Mouse (Mus musculus) midbrain, embryonic 14.5 days (tissue): ENCODE results near the gene Tbpl1. TPM values are rescaled to one million over a fixed set of nuclear protein-coding genes. Genes with fewer than 3 reads are reported as not detected.
A peak's percentile ranks its signal among the peaks of the same experiment; 100 is the strongest.

Experiments
- ATAC-seq: fragments of 200-750 bp; cut with Nextera tagmentation; 2 replicates; pipeline ENCODE4 v1.8.0; 2017; ENCODE audit warnings: moderate number of reproducible peaks, moderate library complexity; ENCODE audit not compliant: low FRiP score, low TSS enrichment
- DNase-seq: peaks from one replicate; pipeline ENCODE4 v3.0.0-alpha.2; 2015
- H3K27ac ChIP-seq: fragments of 300-500 bp; sonication (generic); replicated peaks from 2 replicates; pipeline ENCODE4 v1.5.1; 2014; ENCODE audit warnings: mild to moderate bottlenecking, low read depth, low read length, moderate library complexity
- H3K27me3 ChIP-seq: fragments of 300-500 bp; sonication (generic); 2 replicates; pipeline ENCODE4 v1.6.1; 2014; ENCODE audit warnings: low read length, control low read depth, mixed read lengths; ENCODE audit not compliant: control insufficient read depth, insufficient read depth
- H3K36me3 ChIP-seq: fragments of 300-500 bp; sonication (generic); 2 replicates; pipeline ENCODE4 v1.6.1; 2014; ENCODE audit warnings: low read length, control low read depth; ENCODE audit not compliant: control insufficient read depth, insufficient read depth
- H3K4me1 ChIP-seq: fragments of 300-500 bp; sonication (generic); 2 replicates; pipeline ENCODE4 v1.6.1; 2014; ENCODE audit warnings: mild to moderate bottlenecking, antibody characterized with exemption, low read length, control low read depth; ENCODE audit not compliant: control insufficient read depth, insufficient read depth
- H3K4me2 ChIP-seq: fragments of 300-500 bp; sonication (generic); 2 replicates; pipeline ENCODE4 v1.6.1; 2014; ENCODE audit warnings: mild to moderate bottlenecking, low read length, moderate library complexity
- H3K4me3 ChIP-seq: fragments of 300-500 bp; sonication (generic); replicated peaks from 2 replicates; pipeline ENCODE4 v1.5.1; 2014; ENCODE audit warnings: low read depth, low read length
- H3K9ac ChIP-seq: fragments of 300-500 bp; sonication (generic); replicated peaks from 2 replicates; pipeline ENCODE4 v1.6.1; 2014; ENCODE audit warnings: mild to moderate bottlenecking, low read length, moderate library complexity
- H3K9me3 ChIP-seq: fragments of 300-500 bp; sonication (generic); 2 replicates; pipeline ENCODE4 v1.6.1; 2016; ENCODE audit warnings: low read length, control low read depth, mixed read lengths; ENCODE audit not compliant: control insufficient read depth
- WGBS: fragments of 180-500 bp; shearing (Covaris S2); extraction: QIAGEN DNeasy Blood & Tissue Kit; methylation state at CpG from one replicate; pipeline ENCODE4 v1.1.7; 2014; 5-methylcytosine and 5-hydroxymethylcytosine counted together
- microRNA-seq: library from miRNA; unstranded; fragments of <30 nt; microRNA quantifications from one replicate; pipeline ENCODE4, GENCODE M21; 2016
- polyA plus RNA-seq: library from polyadenylated mRNA; unstranded; fragments of >200 nt; fragmentation: Nextera tagmentation; extraction: Ambion mirVana; gene quantifications from 2 replicates; pipeline ENCODE4 v1.2.1, GENCODE M21; 2014

Gene Tbpl1
- polyA plus RNA-seq, 1 experiment from 2014 or later: 115 TPM

DNA sequence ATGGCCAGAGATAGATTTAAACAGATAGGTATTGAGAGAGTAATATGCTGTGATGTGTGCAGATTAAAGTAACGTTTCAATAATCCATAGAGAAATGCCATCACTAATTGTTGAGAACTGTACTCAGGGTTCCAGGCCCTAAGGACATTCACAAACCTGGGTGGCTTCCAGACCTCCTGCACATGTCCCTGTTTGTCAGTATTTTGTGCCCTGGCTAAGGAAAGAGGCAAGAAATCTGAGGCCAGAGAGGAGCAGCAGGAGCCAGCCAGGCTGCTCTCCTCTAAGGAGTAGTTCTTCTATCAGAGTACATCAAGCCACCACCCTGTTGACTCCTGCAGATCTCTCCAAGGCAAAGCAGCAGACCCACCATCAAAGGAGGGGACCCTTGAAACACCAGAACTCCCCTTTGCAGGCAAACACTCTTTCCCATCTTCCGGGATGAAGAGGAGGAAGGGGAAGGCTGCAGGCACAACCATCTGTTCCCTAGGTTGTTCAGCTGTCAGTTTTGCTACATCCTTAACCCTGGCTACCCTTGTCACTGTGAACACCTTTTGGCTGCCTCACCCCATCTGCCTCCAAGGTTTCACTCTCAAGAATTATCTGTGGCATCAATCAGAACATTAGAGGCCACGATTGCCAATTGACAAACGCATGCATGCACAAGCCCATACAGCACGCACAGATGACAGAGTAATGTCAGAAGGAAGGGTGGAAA, 71.3 kb downstream of the Tbpl1 start:
- Histone ChIP-seq H3K9ac (no peak overlapping the region), H3K27me3 (no peaks in the 10 kb centered on the region), H3K4me3 (no peak overlapping the region), H3K9me3 (no peaks in the 10 kb centered on the region), H3K4me1 (peaks cover 7% of the 10 kb centered on the region; the same call in 1 of the 2 replicates), H3K27ac (no peak overlapping the region), H3K36me3 (no peaks in the 10 kb centered on the region), H3K4me2 (no peak overlapping the region)
- DNase-seq (no peak), ATAC-seq (no peak)
- 92% methylated on average over 5 of the region's 5 CpGs for WGBS

GRCm38 (mm10) chr10:22659386-22659725, 72.4 kb downstream of the Tbpl1 start:
- ATAC-seq (no peak), DNase-seq (no peak)
- Histone ChIP-seq H3K27me3 (no peaks in the 10 kb centered on the region), H3K9me3 (no peaks in the 10 kb centered on the region), H3K9ac (no peak overlapping the region), H3K4me2 (peak overlapping the region; percentile 42; the same call in 1 of the 2 replicates), H3K4me1 (peaks cover 7% of the 10 kb centered on the region; the same call in 1 of the 2 replicates), H3K36me3 (no peaks in the 10 kb centered on the region), H3K27ac (peak overlapping the region; percentile 77), H3K4me3 (no peak overlapping the region)
- WGBS: 71% methylated on average over 10 of the region's 10 CpGs

DNA sequence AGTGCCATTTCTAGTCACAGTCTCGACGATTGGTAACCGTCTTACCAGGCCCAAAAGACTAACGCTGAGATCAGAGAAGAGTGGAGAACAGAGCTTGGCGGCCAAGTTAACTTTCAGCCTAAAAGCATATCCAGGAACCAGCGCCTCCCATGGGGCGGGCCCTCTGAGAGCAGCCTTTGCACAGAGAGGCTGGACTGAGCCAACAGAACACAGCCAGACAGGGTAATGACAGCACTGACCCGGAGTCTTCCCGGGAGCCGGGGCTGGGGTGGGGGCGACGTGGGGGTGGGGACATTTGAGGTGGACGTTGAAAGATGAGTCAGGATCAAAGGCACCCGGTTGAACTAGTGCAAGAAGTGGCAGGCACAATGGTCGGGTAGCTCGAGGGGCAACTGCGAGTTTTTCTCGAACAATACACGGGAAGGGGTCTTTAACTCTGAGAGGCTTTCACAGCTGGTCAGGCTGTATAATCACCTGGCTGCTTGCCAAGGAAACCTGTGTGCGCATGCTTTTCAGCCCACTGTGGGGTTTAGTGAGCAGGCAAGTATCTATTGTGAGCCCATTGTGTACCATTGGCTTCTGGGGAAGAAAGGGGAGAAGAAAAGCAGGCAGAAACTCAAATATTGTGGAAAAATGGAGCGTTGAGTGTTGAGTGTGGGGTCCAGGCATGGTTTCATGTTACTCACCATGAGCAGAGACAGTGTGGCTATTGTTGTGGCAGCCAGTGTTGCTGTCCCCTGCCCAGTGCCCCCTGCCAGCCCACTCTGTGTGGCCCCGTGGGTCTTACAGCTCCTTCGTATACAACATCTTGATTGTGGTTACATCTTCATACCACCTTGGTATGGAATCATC, 73.0 kb downstream of the Tbpl1 start:
- DNase-seq: peak; percentile 95
- Histone ChIP-seq H3K9ac (no peak overlapping the region), H3K4me3 (no peak overlapping the region; the same call in 1 of the 2 replicates), H3K9me3 (no peaks in the 10 kb centered on the region), H3K36me3 (no peaks in the 10 kb centered on the region), H3K27ac (peak overlapping the region; percentile 77), H3K4me1 (peaks cover 7% of the 10 kb centered on the region; the same call in 1 of the 2 replicates), H3K4me2 (peak overlapping the region; percentile 42), H3K27me3 (no peaks in the 10 kb centered on the region)
- 17% methylated on average over 23 of the region's 23 CpGs for WGBS
- ATAC-seq: peak; percentile 90

Small RNAs within 50 kb of the gene (microRNA-seq; reads per million reads assigned to microRNA genes)
- gene Mir7663: 1.9 reads per million, percentile 10 among the genes with 10 or more reads in this experiment

Other genes with a start within 250 kb of the Tbpl1 start
- 1.2 and 4.6 TPM in 2 replicates for gene Slc2a12, start 86.9 kb downstream of the Tbpl1 start, polyA plus RNA-seq
- not detected in 2 replicates for gene Tcf21, start 88.2 kb upstream of the Tbpl1 start, polyA plus RNA-seq